9 mouse cellular contexts compared by ENCODE assay signal in genomic region chr8:103873598-103874502, GRCm38 (mm10).
DNase-seq lines count a peak whose midpoint lies in the region; ATAC-seq and TF ChIP-seq lines count a peak whose summit lies in the region.
"Had no signal": no experiment of that assay in that cellular context is flagged by ENCODE, and none has a peak within 500 bp of the region (broad histone marks: within the 10 kb centered on the region; RNA-seq: fewer than 3 reads in every experiment).

No protein-coding gene starts in this region.

- no peak overlapping the region for H3K27ac ChIP-seq in forebrain, embryonic 13.5 days
- H3K27ac ChIP-seq in hindbrain, embryonic 15.5 days (replicated peaks), result no peak overlapping the region
- H3K27ac ChIP-seq in midbrain, postnatal 0 days (ENCODE audit: low read depth, low read length), result no peak overlapping the region
- H3K27ac ChIP-seq: limb, embryonic 13.5 days had no signal

- H3K4me1 ChIP-seq in forebrain, embryonic 13.5 days, result peaks cover 15% of the 10 kb centered on the region
- peaks cover 17% of the 10 kb centered on the region for H3K4me1 ChIP-seq in hindbrain, embryonic 15.5 days (replicated peaks)
- no peaks in the 10 kb centered on the region for H3K4me1 ChIP-seq in midbrain, postnatal 0 days (ENCODE audit: insufficient read depth, low read length)

- no peak for TF ChIP-seq CTCF in midbrain, postnatal 0 days (IDR thresholded peaks at IDR 0.05)

- peak; percentile 55 for DNase-seq in testis, postnatal 10 days (ENCODE audit: low spot score)
- no peak for DNase-seq in testis, postnatal 14 days (ENCODE audit: low spot score)
- DNase-seq in midbrain, postnatal 0 days (ENCODE audit: low spot score), result peak; percentile 79
- DNase-seq in right cerebral cortex, postnatal 36 days (ENCODE audit: low spot score in 2 of 2), result no peak
- DNase-seq in layer of hippocampus, postnatal 25 days (ENCODE audit: extremely low spot score in 1 of 2, low spot score in 1 of 2), result no peak
- no peak for DNase-seq in frontal cortex, postnatal 25 days (ENCODE audit: low spot score in 2 of 2)

- H3K36me3 ChIP-seq in forebrain, embryonic 13.5 days (ENCODE audit: poor library complexity, severe bottlenecking), result no peaks in the 10 kb centered on the region
- H3K36me3 ChIP-seq in hindbrain, embryonic 15.5 days, result no peaks in the 10 kb centered on the region
- H3K36me3 ChIP-seq in midbrain, postnatal 0 days (ENCODE audit: insufficient read depth, low read length), result no peaks in the 10 kb centered on the region
- H3K36me3 ChIP-seq: limb, embryonic 13.5 days had no signal

- H3K4me3 ChIP-seq in forebrain, embryonic 13.5 days, result no peak overlapping the region
- no peak overlapping the region for H3K4me3 ChIP-seq in hindbrain, embryonic 15.5 days
- H3K4me3 ChIP-seq in midbrain, postnatal 0 days (ENCODE audit: low read depth, low read length), result no peak overlapping the region
- H3K4me3 ChIP-seq: limb, embryonic 13.5 days had no signal

- no peak overlapping the region for H3K4me2 ChIP-seq in forebrain, embryonic 13.5 days
- no peak overlapping the region for H3K4me2 ChIP-seq in hindbrain, embryonic 15.5 days
- H3K4me2 ChIP-seq in midbrain, postnatal 0 days (ENCODE audit: low read depth, low read length, poor library complexity, severe bottlenecking), result no peak overlapping the region
- H3K4me2 ChIP-seq: limb, embryonic 13.5 days had no signal

- no peak overlapping the region for H3K9ac ChIP-seq in forebrain, embryonic 13.5 days
- H3K9ac ChIP-seq in hindbrain, embryonic 15.5 days, result no peak overlapping the region
- no peak overlapping the region for H3K9ac ChIP-seq in midbrain, postnatal 0 days (replicated peaks; ENCODE audit: low read length, poor library complexity, severe bottlenecking)
- H3K9ac ChIP-seq: limb, embryonic 13.5 days had no signal

- peak; percentile 59 for ATAC-seq in forebrain, embryonic 13.5 days
- ATAC-seq in hindbrain, embryonic 15.5 days (ENCODE audit: low FRiP score, low read depth), result peak; percentile 60
- peak; percentile 33; the same call in 1 of the 2 replicates for ATAC-seq in midbrain, postnatal 0 days (ENCODE audit: low FRiP score)

- 21% methylated on average over 7 of the region's 7 CpGs for WGBS in forebrain, embryonic 13.5 days
- 22% methylated on average over 7 of the region's 7 CpGs for WGBS in hindbrain, embryonic 15.5 days
- WGBS in midbrain, postnatal 0 days, result 23% methylated on average over 7 of the region's 7 CpGs

- H3K9me3 ChIP-seq in forebrain, embryonic 13.5 days (replicated peaks), result no peaks in the 10 kb centered on the region
- H3K9me3 ChIP-seq in hindbrain, embryonic 15.5 days, result no peaks in the 10 kb centered on the region
- no peaks in the 10 kb centered on the region for H3K9me3 ChIP-seq in midbrain, postnatal 0 days (ENCODE audit: low read length)
- H3K9me3 ChIP-seq: limb, embryonic 13.5 days had no signal

- H3K27me3 ChIP-seq in forebrain, embryonic 13.5 days, result no peaks in the 10 kb centered on the region
- H3K27me3 ChIP-seq in hindbrain, embryonic 15.5 days, result no peaks in the 10 kb centered on the region
- H3K27me3 ChIP-seq in midbrain, postnatal 0 days (ENCODE audit: insufficient read depth, low read length), result no peaks in the 10 kb centered on the region
- H3K27me3 ChIP-seq: limb, embryonic 13.5 days had no signal

Comparison
In these comparisons a context has a peak if more than half of its experiments do, and no peak if none do; other contexts are left out.
1. DNase-seq: peak in testis, postnatal 10 days (single experiment) and midbrain, postnatal 0 days (single experiment); none in testis, postnatal 14 days (single experiment), right cerebral cortex, postnatal 36 days (0 of 2), layer of hippocampus, postnatal 25 days (0 of 2) and frontal cortex, postnatal 25 days (0 of 2).
2. Peak in every context shown above with its lines, with median percentiles within 50 percentile points of each other: ATAC-seq.